Mouse (Mus musculus) liver, embryonic 18 days (tissue): Measurements from ENCODE around the gene Nagpa. TPM values are rescaled to one million over a fixed set of nuclear protein-coding genes. Genes with fewer than 3 reads are reported as not detected.

Source experiments
- polyA plus RNA-seq: library from polyadenylated mRNA; depleted of rRNA; stranded (reverse); fragments of >200 nt; gene quantifications from 2 replicates; pipeline ENCODE4 v1.2.3, GENCODE M21; 2012; rRNA removed

The Nagpa gene
- 7.8 and 9.2 TPM in 2 replicates for polyA plus RNA-seq

DNA sequence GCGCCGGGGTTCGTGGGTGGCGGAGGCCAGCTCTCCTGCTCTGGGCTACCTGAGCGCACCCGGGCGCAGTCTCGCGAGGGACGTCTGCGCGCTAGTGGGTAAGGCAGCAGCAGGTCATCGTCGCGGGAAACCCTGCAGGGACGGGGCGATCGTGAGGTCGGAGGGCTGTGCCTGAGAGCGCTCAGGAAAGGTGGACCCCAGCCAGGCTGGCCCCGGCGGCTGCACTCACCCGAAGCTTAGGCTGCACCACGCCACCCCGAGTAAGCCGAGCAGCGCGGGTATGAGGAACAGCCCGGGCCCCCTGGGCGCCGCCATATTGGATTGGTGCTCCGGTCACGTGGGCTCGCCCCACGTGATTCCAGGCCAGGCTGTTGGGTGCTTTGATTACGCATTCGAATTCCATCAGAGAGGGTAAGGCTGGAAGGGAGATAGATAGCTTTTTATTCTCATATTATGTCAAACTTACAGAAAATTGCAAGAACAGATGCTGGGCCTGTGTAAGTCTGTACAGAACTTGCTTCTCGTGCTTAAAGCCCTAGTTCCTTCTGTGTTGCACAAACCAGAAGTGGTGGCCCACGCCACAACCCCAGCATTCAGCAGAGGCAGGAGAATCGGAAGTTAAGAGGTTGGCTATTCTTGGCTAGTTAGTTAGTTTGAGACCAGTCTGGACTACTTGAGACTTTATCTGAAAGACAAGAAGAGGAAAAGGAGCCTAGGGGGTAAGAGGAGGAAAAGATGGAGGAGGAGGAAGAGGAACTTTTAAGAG lies at the start of gene Nagpa:
TSS of gene Nagpa (minus strand) at position 345 of the 766 bp plus-strand sequence.

DNA sequence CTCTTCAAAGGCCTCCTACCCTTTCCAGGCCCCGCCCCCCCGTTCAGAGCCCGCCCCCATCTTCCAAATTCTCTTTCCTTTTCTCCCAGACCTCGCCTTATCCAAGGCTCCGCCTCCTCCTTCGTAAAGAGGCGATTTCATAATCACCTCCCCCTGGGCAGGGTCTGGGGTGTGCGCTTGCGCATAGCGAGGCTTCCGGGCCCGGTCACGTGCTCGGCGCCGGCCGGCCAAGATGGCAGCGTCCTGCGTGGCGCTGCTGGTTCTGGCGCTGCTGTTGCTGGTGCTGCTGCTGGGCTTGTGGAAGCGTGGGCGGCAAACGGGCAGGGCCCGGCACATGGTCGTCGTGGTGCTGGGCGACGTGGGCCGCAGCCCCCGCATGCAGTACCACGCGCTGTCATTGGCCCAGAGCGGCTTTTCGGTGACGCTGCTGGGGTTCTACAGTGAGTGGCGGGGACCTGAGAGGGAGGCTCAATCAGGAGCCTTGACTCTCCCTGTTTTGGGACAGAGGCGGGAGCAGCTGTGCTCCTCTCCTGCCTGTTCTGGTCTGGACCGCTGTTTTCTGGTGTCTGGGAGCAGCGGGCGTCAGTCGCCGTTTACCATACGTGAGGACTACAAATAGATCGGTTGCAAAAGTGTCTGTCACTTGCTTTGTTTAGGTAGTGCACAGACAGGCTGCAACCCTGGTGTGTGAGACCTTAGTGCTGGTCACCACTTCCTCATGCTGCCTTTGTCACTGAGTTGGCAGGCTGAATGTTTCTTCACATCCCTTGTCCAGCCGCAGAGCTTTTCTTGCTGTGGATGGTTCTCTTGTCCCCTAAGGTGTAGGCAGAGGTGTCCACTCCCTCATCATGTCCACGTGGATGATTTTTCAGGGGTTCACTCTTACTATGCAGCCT lies 29.9 kb upstream of the Nagpa start, which contains the start of gene Alg1:
TSS of gene Alg1 (plus strand) at position 204 of the 896 bp plus-strand sequence.

DNA sequence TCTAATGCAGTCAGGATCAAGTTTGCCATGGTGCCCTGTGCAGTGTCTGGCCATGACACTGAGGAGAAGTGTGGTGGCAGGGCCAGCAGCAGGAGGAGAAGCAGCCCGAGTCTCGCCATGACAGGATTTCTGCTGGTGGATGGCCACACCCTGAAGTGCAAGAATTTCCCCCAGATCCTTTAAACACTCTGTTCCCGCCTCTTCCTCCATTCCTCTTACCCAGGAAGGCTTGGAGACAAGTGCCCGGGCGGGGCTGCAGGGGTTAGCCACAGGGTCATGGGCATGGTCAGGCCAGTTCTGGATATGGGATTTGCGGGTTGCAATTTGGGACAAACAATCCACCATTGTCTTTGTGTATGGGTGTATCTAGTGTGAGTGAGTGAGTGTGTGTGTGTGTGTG lies 18.3 kb upstream of the Nagpa start, which contains the start of gene AU021092:
TSS of gene AU021092 (minus strand) at position 160 of the 400 bp plus-strand sequence.

DNA sequence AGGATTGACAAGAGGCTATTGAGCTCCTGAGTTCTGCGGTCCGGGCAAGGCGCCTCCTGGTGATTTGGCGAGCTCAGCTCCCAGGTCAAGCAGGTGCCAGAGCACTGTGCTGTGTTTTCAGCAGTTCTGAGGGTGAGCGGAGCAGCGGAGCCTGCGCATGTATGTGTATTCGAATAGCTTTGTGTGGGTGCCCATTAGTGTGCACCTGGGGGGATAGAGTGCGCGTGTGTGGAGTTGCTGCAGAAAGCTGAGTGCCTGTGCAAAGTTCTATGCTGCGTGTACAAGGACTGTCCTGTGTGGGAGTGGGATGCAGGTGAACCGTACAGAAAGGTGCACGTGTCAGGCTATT lies 56.8 kb downstream of the Nagpa start, which contains the start of gene Sec14l5:
TSS of gene Sec14l5 (plus strand) at position 73 of the 349 bp plus-strand sequence.

Other genes with a start within 250 kb of the Nagpa start
- gene Anks3, start 239.8 kb downstream of the Nagpa start, polyA plus RNA-seq = 18.3 and 21.6 TPM in 2 replicates
- not detected in 2 replicates for gene Sept12, start 206.2 kb downstream of the Nagpa start, polyA plus RNA-seq
- gene Smim22, start 196.7 kb downstream of the Nagpa start, polyA plus RNA-seq = 18.9 and 27.5 TPM in 2 replicates
- gene Rogdi, start 190.5 kb downstream of the Nagpa start, polyA plus RNA-seq = 70.5 and 78.4 TPM in 2 replicates
- gene Glyr1, start 154.1 kb downstream of the Nagpa start, polyA plus RNA-seq = 36.7 and 40.1 TPM in 2 replicates
- gene Ubn1, start 154.0 kb downstream of the Nagpa start, polyA plus RNA-seq = 8.3 and 9.7 TPM in 2 replicates
- gene Ppl, start 71.6 kb downstream of the Nagpa start, polyA plus RNA-seq = 0.61 and 0.70 TPM in 2 replicates
- gene Sec14l5, start 56.9 kb downstream of the Nagpa start, polyA plus RNA-seq = 0.05 and 0.06 TPM in 2 replicates
- 2.1 and 2.9 TPM in 2 replicates for gene AU021092, start 18.3 kb upstream of the Nagpa start, polyA plus RNA-seq
- gene Alg1, start 29.6 kb upstream of the Nagpa start, polyA plus RNA-seq = 15.8 and 17.3 TPM in 2 replicates
- gene Eef2kmt, start 52.0 kb upstream of the Nagpa start, polyA plus RNA-seq = 13.6 and 15.5 TPM in 2 replicates